26 mouse cellular contexts compared by ENCODE assay signal in genomic region chr3:127311521-127311920, GRCm38 (mm10).
"Had no signal": no experiment of that assay in that cellular context is flagged by ENCODE, and none has a peak within 500 bp of the region (broad histone marks: within the 10 kb centered on the region; RNA-seq: fewer than 3 reads in every experiment).

No protein-coding gene starts in this region.

- H3K27ac ChIP-seq: gastrocnemius, adult 2 months; heart, embryonic 10.5 days; hindbrain, embryonic 10.5 days; hindbrain, embryonic 12.5 days; intestine, embryonic 15.5 days; layer of hippocampus, adult 2 months; left cerebral cortex, adult 2 months; limb, embryonic 10.5 days; limb, embryonic 12.5 days; liver, embryonic 13.5 days had no signal

- H3K9ac ChIP-seq: heart, embryonic 12.5 days; hindbrain, embryonic 12.5 days; intestine, embryonic 15.5 days; limb, embryonic 12.5 days; liver, embryonic 13.5 days had no signal

- H3K4me2 ChIP-seq: heart, embryonic 12.5 days; hindbrain, embryonic 12.5 days; intestine, embryonic 15.5 days; limb, embryonic 12.5 days; liver, embryonic 11.5 days; liver, embryonic 13.5 days had no signal

- H3K36me3 ChIP-seq: heart, embryonic 10.5 days; heart, embryonic 12.5 days; hindbrain, embryonic 10.5 days; hindbrain, embryonic 12.5 days; intestine, embryonic 15.5 days; limb, embryonic 10.5 days; limb, embryonic 12.5 days; liver, embryonic 13.5 days had no signal

- H3K27me3 ChIP-seq: heart, embryonic 12.5 days; hindbrain, embryonic 12.5 days; intestine, embryonic 15.5 days; limb, embryonic 12.5 days; liver, embryonic 13.5 days had no signal

- ATAC-seq: hindbrain, embryonic 16.5 days; inflammation-experienced regulatory T-cells, adult 6 months; intestine, embryonic 15.5 days; intestine, postnatal 0 days had no signal

- H3K9me3 ChIP-seq: heart, embryonic 10.5 days; heart, embryonic 12.5 days; hindbrain, embryonic 10.5 days; hindbrain, embryonic 12.5 days; intestine, embryonic 15.5 days; limb, embryonic 10.5 days; limb, embryonic 12.5 days; liver, embryonic 13.5 days had no signal

- DNase-seq: gastrocnemius, adult 2 months; gastrocnemius, postnatal 10 days; gastrocnemius, postnatal 25 days; heart, adult 18-20 months; heart, postnatal 10 days; heart, postnatal 4 days; kidney, adult 18-20 months; kidney, adult 8-10 months; kidney, postnatal 10 days; kidney, postnatal 25 days; kidney, postnatal 4 days; liver; liver, embryonic 13.5 days had no signal

- H3K4me1 ChIP-seq: heart, embryonic 10.5 days; heart, embryonic 12.5 days; hindbrain, embryonic 10.5 days; hindbrain, embryonic 12.5 days; intestine, embryonic 15.5 days; limb, embryonic 10.5 days; liver, embryonic 13.5 days had no signal

- H3K4me3 ChIP-seq: gastrocnemius, adult 2 months; heart, embryonic 10.5 days; heart, embryonic 12.5 days; hindbrain, embryonic 10.5 days; hindbrain, embryonic 12.5 days; intestine, embryonic 15.5 days; layer of hippocampus, adult 2 months; left cerebral cortex, adult 2 months; limb, embryonic 10.5 days; limb, embryonic 12.5 days; liver, embryonic 13.5 days had no signal
